ENCODE assay signal across 9 mouse cellular contexts in the genomic region with DNA sequence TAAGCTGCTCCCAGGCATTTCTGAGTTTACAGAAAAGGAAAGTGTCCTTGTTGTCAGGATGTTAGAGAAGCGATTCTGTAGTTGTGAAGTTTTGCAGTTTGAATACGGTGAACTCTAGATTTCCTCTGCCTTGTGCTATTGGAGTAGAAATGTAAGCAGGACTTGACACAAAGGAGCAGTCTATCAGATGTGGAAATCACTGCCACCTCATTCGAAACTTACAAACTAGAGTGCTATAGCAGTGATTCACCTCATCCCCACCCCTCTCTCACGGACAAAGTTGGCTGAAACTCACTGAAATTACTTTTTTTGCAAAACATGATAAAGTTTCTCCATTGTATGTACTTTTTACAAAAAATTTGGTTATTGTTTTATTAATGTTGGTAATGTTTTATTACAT. TPM values are rescaled to one million over a fixed set of nuclear protein-coding genes. Genes with fewer than 3 reads are reported as not detected.
DNase-seq lines count a peak whose midpoint lies in the region; ATAC-seq and TF ChIP-seq lines count a peak whose summit lies in the region.
"Had no signal": no experiment of that assay in that cellular context is flagged by ENCODE, and none has a peak within 500 bp of the region (broad histone marks: within the 10 kb centered on the region; RNA-seq: fewer than 3 reads in every experiment).

No protein-coding gene starts in this region.

- ATAC-seq in lung, embryonic 14.5 days (ENCODE audit: insufficient read depth) = no peak
- ATAC-seq in forebrain, embryonic 13.5 days = no peak
- ATAC-seq in limb, embryonic 15.5 days (ENCODE audit: insufficient number of reproducible peaks, low FRiP score, low TSS enrichment, low read depth) = no peak

- peak overlapping the region; percentile 87; the same call in 1 of the 2 replicates for H3K9ac ChIP-seq in lung, embryonic 14.5 days
- no peak overlapping the region for H3K9ac ChIP-seq in forebrain, embryonic 13.5 days
- H3K9ac ChIP-seq in limb, embryonic 15.5 days = no peak overlapping the region

- DNase-seq in lung, embryonic 14.5 days = no peak
- no peak for DNase-seq in lung, postnatal 36 days
- no peak for DNase-seq in urinary bladder, postnatal 4 days (ENCODE audit: low spot score in 2 of 2)
- no peak for DNase-seq in Muller cell, postnatal 12 days (ENCODE audit: inconsistent ontology term)
- no peak for DNase-seq in left cerebral cortex, postnatal 36 days (ENCODE audit: low spot score in 2 of 2)
- DNase-seq: kidney, adult 18-20 months had no signal

- H3K4me1 ChIP-seq in lung, embryonic 14.5 days (ENCODE audit: insufficient read depth) = peaks cover 3% of the 10 kb centered on the region; the same call in 1 of the 2 replicates
- H3K4me1 ChIP-seq in forebrain, embryonic 13.5 days = peaks cover 8% of the 10 kb centered on the region
- H3K4me1 ChIP-seq in limb, embryonic 15.5 days = peaks cover 10% of the 10 kb centered on the region; the same call in 1 of the 2 replicates
- peaks cover 18% of the 10 kb centered on the region for H3K4me1 ChIP-seq in small intestine, adult 2 months (ENCODE audit: control insufficient read depth, insufficient read depth, insufficient read length, low read length)

- H3K9me3 ChIP-seq in lung, embryonic 14.5 days (ENCODE audit: low read depth, low read length) = no peaks in the 10 kb centered on the region
- no peaks in the 10 kb centered on the region for H3K9me3 ChIP-seq in forebrain, embryonic 13.5 days (replicated peaks)
- no peaks in the 10 kb centered on the region for H3K9me3 ChIP-seq in limb, embryonic 15.5 days

- TF ChIP-seq POLR2A in small intestine, adult 2 months (IDR thresholded peaks at IDR 0.05; ENCODE audit: low read depth, low read length) = no peak

- TF ChIP-seq CTCF in lung, embryonic 14.5 days (IDR thresholded peaks at IDR 0.05; ENCODE audit: low read depth) = no peak
- no peak for TF ChIP-seq CTCF in small intestine, adult 2 months (IDR thresholded peaks at IDR 0.05; ENCODE audit: extremely low read depth, insufficient read length, insufficient replicate concordance, low read depth, low read length)

- no peak overlapping the region for H3K27ac ChIP-seq in lung, embryonic 14.5 days (ENCODE audit: low read depth)
- no peak overlapping the region for H3K27ac ChIP-seq in forebrain, embryonic 13.5 days
- H3K27ac ChIP-seq in limb, embryonic 15.5 days = no peak overlapping the region
- peak overlapping the region; percentile 81 for H3K27ac ChIP-seq in small intestine, adult 2 months (ENCODE audit: insufficient read depth, low read depth, low read length)

- H3K4me3 ChIP-seq in lung, embryonic 14.5 days (ENCODE audit: low read depth, low read length) = peak overlapping the region; percentile 95
- H3K4me3 ChIP-seq in forebrain, embryonic 13.5 days = peak overlapping the region; percentile 91; the same call in 1 of the 2 replicates
- H3K4me3 ChIP-seq in limb, embryonic 15.5 days = peak overlapping the region; percentile 74; the same call in 1 of the 2 replicates
- no peak overlapping the region for H3K4me3 ChIP-seq in small intestine, adult 2 months (ENCODE audit: low read depth, low read length)

- H3K36me3 ChIP-seq in lung, embryonic 14.5 days (ENCODE audit: insufficient read depth) = no peaks in the 10 kb centered on the region
- no peaks in the 10 kb centered on the region; the same call in 1 of the 2 replicates for H3K36me3 ChIP-seq in forebrain, embryonic 13.5 days (ENCODE audit: poor library complexity, severe bottlenecking)
- H3K36me3 ChIP-seq in limb, embryonic 15.5 days = 0 out of 2 replicates have a peak, but pooled peaks cover 3% of the 10 kb centered on the region
- H3K36me3 ChIP-seq in small intestine, adult 2 months (ENCODE audit: control insufficient read depth, insufficient read depth, low read length) = no peaks in the 10 kb centered on the region

- peak overlapping the region; percentile 92 for H3K4me2 ChIP-seq in lung, embryonic 14.5 days
- peak overlapping the region; percentile 93 for H3K4me2 ChIP-seq in forebrain, embryonic 13.5 days
- H3K4me2 ChIP-seq in limb, embryonic 15.5 days = peak overlapping the region; percentile 75

- WGBS in lung, embryonic 14.5 days = 68% methylated on average over 4 of the region's 4 CpGs
- 84% methylated on average over 4 of the region's 4 CpGs for WGBS in forebrain, embryonic 13.5 days
- WGBS in limb, embryonic 15.5 days = 75% methylated on average over 4 of the region's 4 CpGs
- 44% methylated on average over 4 of the region's 4 CpGs for whole genome bisulfite sequencing in small intestine, adult 2 months

- H3K27me3 ChIP-seq in lung, embryonic 14.5 days (ENCODE audit: insufficient read depth, low read length) = no peaks in the 10 kb centered on the region
- H3K27me3 ChIP-seq in forebrain, embryonic 13.5 days = peaks cover 18% of the 10 kb centered on the region
- H3K27me3 ChIP-seq in limb, embryonic 15.5 days = peaks cover 4% of the 10 kb centered on the region; the same call in 1 of the 2 replicates
- H3K27me3 ChIP-seq in small intestine, adult 2 months (ENCODE audit: control insufficient read depth, insufficient read depth, low read length) = no peaks in the 10 kb centered on the region

- intact Hi-C loops in left cerebral cortex, postnatal 36 days (cut with DNase I) = no loop called here

RNA-seq across cellular contexts. Expression of gene Sar1b, which starts 1.3 kb away (rescaled TPM):
- 105 and 109 TPM in 2 replicates for polyA plus RNA-seq in lung, embryonic 14.5 days (2014; fragmentation: Nextera tagmentation; extraction: Ambion mirVana)
- polyA plus RNA-seq in forebrain, embryonic 13.5 days (2015; fragmentation: Nextera tagmentation; extraction: Ambion mirVana) = 140 and 146 TPM in 2 replicates
- polyA plus RNA-seq in limb, embryonic 15.5 days (2015; fragmentation: Nextera tagmentation; extraction: Ambion mirVana) = 121 and 124 TPM in 2 replicates
- polyA plus RNA-seq in small intestine, adult 2 months (2012; rRNA removed) = 11.4 and 19.9 TPM in 2 replicates
- total RNA-seq in left cerebral cortex, postnatal 36 days (2021) = 10 to 100 TPM; 63.1 to 65.0 TPM

RNA-seq across cellular contexts. Expression of gene Sec24a, which starts 1.4 kb away (rescaled TPM):
- 16.3 and 16.8 TPM in 2 replicates for polyA plus RNA-seq in lung, embryonic 14.5 days (2014; fragmentation: Nextera tagmentation; extraction: Ambion mirVana)
- 11.0 and 11.7 TPM in 2 replicates for polyA plus RNA-seq in forebrain, embryonic 13.5 days (2015; fragmentation: Nextera tagmentation; extraction: Ambion mirVana)
- 17.0 and 17.4 TPM in 2 replicates for polyA plus RNA-seq in limb, embryonic 15.5 days (2015; fragmentation: Nextera tagmentation; extraction: Ambion mirVana)
- 36.6 and 56.9 TPM in 2 replicates for polyA plus RNA-seq in small intestine, adult 2 months (2012; rRNA removed)
- 10 to 100 TPM; 16.7 to 19.4 TPM for total RNA-seq in left cerebral cortex, postnatal 36 days (2021)
